Mouse (Mus musculus) ES-E14 (cell line): ENCODE measurements around the gene Alg14.

Experiments used
- CHD2 ChIP-seq: IDR thresholded peaks from 2 replicates; pipeline ENCODE4 v1.6.1; 2014; ENCODE audit warnings: mild to moderate bottlenecking, low read depth, low read length, inconsistent platforms
- HCFC1 ChIP-seq: IDR thresholded peaks from 2 replicates; pipeline ENCODE4 v1.6.1; 2012; ENCODE audit warnings: low read length, inconsistent platforms, borderline replicate concordance; ENCODE audit not compliant: insufficient read depth
- MAFK ChIP-seq: IDR thresholded peaks from 2 replicates; pipeline ENCODE4 v1.6.1; 2014; ENCODE audit warnings: mild to moderate bottlenecking, low read depth, low read length, inconsistent platforms; ENCODE audit not compliant: insufficient read depth
- ZC3H11A ChIP-seq: IDR thresholded peaks from 2 replicates; pipeline ENCODE4 v1.6.1; 2012; ENCODE audit warnings: low read depth, mild to moderate bottlenecking, inconsistent platforms, low read length, borderline replicate concordance
- ZNF384 ChIP-seq: IDR thresholded peaks from 2 replicates; pipeline ENCODE4 v1.6.1; 2012; ENCODE audit warnings: low read depth, low read length, inconsistent platforms

DNA sequence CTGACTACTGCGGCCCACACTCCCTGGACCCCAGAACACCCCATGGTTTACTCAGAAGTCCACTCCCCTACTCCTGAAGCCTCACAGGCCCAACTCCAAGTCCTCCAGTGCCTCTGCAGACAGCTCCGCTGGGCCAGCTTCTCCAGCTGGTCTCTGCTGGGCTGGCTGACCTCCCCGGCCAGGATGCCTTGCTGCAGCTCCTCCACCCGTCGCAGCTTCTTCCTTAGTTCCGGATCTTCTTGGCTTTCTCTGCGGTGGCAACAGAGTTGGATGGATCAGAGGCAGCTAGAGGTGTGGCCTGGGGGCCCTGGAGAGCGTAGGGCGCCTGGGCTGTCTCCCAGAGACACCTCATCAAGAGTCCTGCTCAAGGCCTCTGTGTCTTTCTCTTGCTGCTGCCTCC is 41.5 kb upstream of the Alg14 start:
- TF ChIP-seq ZC3H11A (no peak), ZNF384 (no peak), CHD2 (no peak), HCFC1 (no peak), MAFK (no peak)
